Mouse (Mus musculus): ENCODE data around the gene Sp6. TPM values are rescaled to one million over a fixed set of nuclear protein-coding genes. Genes with fewer than 3 reads are reported as not detected.
A peak's percentile ranks its signal among the peaks of the same experiment; 100 is the strongest.

Sp6 gene
- total RNA-seq, 1 experiment: 5.0 TPM

DNA sequence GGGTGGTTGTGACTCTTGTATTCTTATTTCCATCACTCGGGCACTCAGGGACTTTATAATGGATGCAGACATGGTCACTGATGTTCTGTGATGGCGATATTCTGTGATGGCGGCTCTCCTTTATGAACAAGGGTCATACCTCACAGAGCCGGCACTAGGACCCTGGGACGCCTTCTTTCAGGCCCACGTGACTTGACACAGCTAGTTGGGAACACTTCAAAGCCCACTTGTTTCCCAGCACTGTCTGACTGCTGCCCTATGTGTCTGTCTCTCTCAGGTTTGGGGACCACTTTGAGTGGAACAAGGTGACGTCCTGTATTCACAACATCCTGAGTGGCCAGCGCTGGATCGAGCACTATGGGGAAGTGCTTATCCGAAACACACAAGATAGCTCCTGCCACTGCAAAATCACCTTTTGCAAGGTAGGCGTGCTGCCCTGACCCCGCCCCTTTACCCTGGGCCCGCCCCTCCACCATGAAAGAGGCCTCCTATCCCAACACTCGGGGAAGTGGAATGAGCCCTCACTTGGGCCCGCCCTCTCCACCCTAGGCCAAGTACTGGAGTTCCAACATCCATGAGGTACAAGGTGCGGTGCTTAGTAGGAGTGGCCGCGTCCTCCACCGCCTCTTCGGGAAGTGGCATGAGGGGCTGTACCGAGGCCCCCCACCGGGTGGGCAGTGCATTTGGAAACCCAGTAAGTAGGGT, 53.6 kb downstream of the Sp6 start:
- peaks cover 0 to 17% of the 10 kb centered on the region in 2 experiments; a peak in 1 of 4 replicates for H3K4me1 ChIP-seq (ENCODE audit: control insufficient read depth in 2 of 2, insufficient read depth in 2 of 2, low read length in 2 of 2, poor library complexity in 1 of 2)
- H3K9me3 ChIP-seq (ENCODE audit: control insufficient read depth, insufficient read depth, low read depth, low read length): no peaks in the 10 kb centered on the region
- no peak overlapping the region for H3K27ac ChIP-seq (ENCODE audit: insufficient read depth, low read depth, low read length, poor library complexity, severe bottlenecking)
- H3K36me3 ChIP-seq (ENCODE audit: control insufficient read depth, insufficient read depth, low read length, poor library complexity, severe bottlenecking): peaks cover 8% of the 10 kb centered on the region; the same call in 1 of the 2 replicates
- in situ Hi-C loops (cut with MboI; ENCODE audit: low sequenced_read_pairs in 2 of 2, unreplicated experiment in 2 of 2): no loop called here
- TF ChIP-seq CHD2 (IDR thresholded peaks at IDR 0.05; ENCODE audit: low read depth, low read length): no peak
- TF ChIP-seq HCFC1 (IDR thresholded peaks at IDR 0.05; ENCODE audit: borderline replicate concordance, insufficient read depth, low read length): 0 out of 2 replicates have a peak, but pooled peaks have one; percentile 42
- no peak for TF ChIP-seq ZC3H11A (IDR thresholded peaks at IDR 0.05; ENCODE audit: borderline replicate concordance, low read depth, low read length)
- no peak for TF ChIP-seq MAFK (IDR thresholded peaks at IDR 0.05; ENCODE audit: insufficient read depth, low read depth, low read length)
- DNase-seq (ENCODE audit: low read depth, low spot score): peak; percentile 88
- H3K4me3 ChIP-seq (ENCODE audit: insufficient read depth in 1 of 2, low read depth in 1 of 2, low read length in 2 of 2, poor library complexity in 1 of 2, severe bottlenecking in 1 of 2): peak overlapping the region; percentile 63 to 64
- peak overlapping the region; percentile 48 for H3K9ac ChIP-seq (ENCODE audit: insufficient read depth, low read depth, low read length, poor library complexity, severe bottlenecking)

DNA sequence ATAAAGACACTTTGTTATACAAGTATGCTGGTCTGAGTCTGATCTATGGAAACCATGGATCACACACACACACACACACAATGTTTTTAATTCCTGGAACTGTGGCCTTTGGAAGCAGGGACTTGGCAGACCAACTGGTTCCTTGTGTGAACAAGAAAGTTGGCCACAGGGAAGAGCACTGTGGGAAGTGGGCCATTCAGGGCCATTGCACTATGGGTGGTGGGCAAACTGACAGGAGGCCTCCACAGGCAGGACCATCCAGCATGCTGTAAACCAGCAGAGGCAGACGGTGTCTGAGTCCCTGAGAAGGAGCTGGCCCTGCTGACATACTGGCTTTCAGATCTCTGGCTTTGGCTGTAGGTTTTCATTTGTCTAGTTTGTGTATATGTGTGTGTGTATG, 56.1 kb downstream of the Sp6 start:
- Histone ChIP-seq H3K36me3 (ENCODE audit: control insufficient read depth, insufficient read depth, low read length, poor library complexity, severe bottlenecking) (peaks cover 8% of the 10 kb centered on the region; the same call in 1 of the 2 replicates), H3K4me1 (ENCODE audit: control insufficient read depth in 2 of 2, insufficient read depth in 2 of 2, low read length in 2 of 2, poor library complexity in 1 of 2) (peaks cover 0 to 17% of the 10 kb centered on the region in 2 experiments; a peak in 1 of 4 replicates), H3K27ac (ENCODE audit: insufficient read depth, low read depth, low read length, poor library complexity, severe bottlenecking) (no peak overlapping the region), H3K9ac (ENCODE audit: insufficient read depth, low read depth, low read length, poor library complexity, severe bottlenecking) (no peak overlapping the region), H3K4me3 (ENCODE audit: insufficient read depth in 1 of 2, low read depth in 1 of 2, low read length in 2 of 2, poor library complexity in 1 of 2, severe bottlenecking in 1 of 2) (no peak overlapping the region), H3K9me3 (ENCODE audit: control insufficient read depth, insufficient read depth, low read depth, low read length) (no peaks in the 10 kb centered on the region)
- no peak for DNase-seq (ENCODE audit: low read depth, low spot score)
- in situ Hi-C loops (cut with MboI; ENCODE audit: low sequenced_read_pairs in 2 of 2, unreplicated experiment in 2 of 2): no loop called here
- TF ChIP-seq ZNF384 (IDR thresholded peaks at IDR 0.05; ENCODE audit: low read depth, low read length): no peak
- TF ChIP-seq CHD2 (IDR thresholded peaks at IDR 0.05; ENCODE audit: low read depth, low read length): no peak
- TF ChIP-seq MAFK (IDR thresholded peaks at IDR 0.05; ENCODE audit: insufficient read depth, low read depth, low read length): no peak
- TF ChIP-seq HCFC1 (IDR thresholded peaks at IDR 0.05; ENCODE audit: borderline replicate concordance, insufficient read depth, low read length): no peak
- no peak for TF ChIP-seq ZC3H11A (IDR thresholded peaks at IDR 0.05; ENCODE audit: borderline replicate concordance, low read depth, low read length)

DNA sequence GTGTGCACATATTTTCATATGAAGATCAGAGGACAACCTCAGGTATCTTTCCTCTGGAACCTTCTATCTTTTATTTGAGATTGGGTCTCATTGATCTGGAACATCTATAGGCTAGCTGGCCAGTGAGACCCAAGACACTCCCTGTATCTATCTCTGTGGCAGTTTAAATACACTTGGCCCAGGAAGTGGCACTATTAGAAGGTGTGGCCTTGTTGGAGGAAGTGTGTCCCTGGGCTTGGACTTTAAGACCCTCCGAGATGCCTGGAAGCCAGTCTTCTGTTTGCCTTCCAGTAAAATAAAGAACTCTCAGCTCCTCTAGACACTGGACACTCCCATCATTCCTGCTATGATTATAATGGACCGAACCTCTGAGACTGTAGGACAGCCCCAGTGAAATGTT, 56.6 kb downstream of the Sp6 start:
- in situ Hi-C loops (cut with MboI; ENCODE audit: low sequenced_read_pairs in 2 of 2, unreplicated experiment in 2 of 2): no loop called here
- TF ChIP-seq HCFC1 (IDR thresholded peaks at IDR 0.05; ENCODE audit: borderline replicate concordance, insufficient read depth, low read length) (no peak), CHD2 (IDR thresholded peaks at IDR 0.05; ENCODE audit: low read depth, low read length) (no peak), MAFK (IDR thresholded peaks at IDR 0.05; ENCODE audit: insufficient read depth, low read depth, low read length) (no peak), ZC3H11A (IDR thresholded peaks at IDR 0.05; ENCODE audit: borderline replicate concordance, low read depth, low read length) (no peak), ZNF384 (IDR thresholded peaks at IDR 0.05; ENCODE audit: low read depth, low read length) (no peak)
- H3K9ac ChIP-seq (ENCODE audit: insufficient read depth, low read depth, low read length, poor library complexity, severe bottlenecking): no peak overlapping the region
- H3K9me3 ChIP-seq (ENCODE audit: control insufficient read depth, insufficient read depth, low read depth, low read length): no peaks in the 10 kb centered on the region
- no peak overlapping the region for H3K27ac ChIP-seq (ENCODE audit: insufficient read depth, low read depth, low read length, poor library complexity, severe bottlenecking)
- H3K4me1 ChIP-seq (ENCODE audit: control insufficient read depth in 2 of 2, insufficient read depth in 2 of 2, low read length in 2 of 2, poor library complexity in 1 of 2): peaks cover 0 to 17% of the 10 kb centered on the region in 2 experiments; a peak in 1 of 4 replicates
- H3K4me3 ChIP-seq (ENCODE audit: insufficient read depth in 1 of 2, low read depth in 1 of 2, low read length in 2 of 2, poor library complexity in 1 of 2, severe bottlenecking in 1 of 2): no peak overlapping the region
- H3K36me3 ChIP-seq (ENCODE audit: control insufficient read depth, insufficient read depth, low read length, poor library complexity, severe bottlenecking): peaks cover 8% of the 10 kb centered on the region; the same call in 1 of the 2 replicates
- DNase-seq (ENCODE audit: low read depth, low spot score): no peak

DNA sequence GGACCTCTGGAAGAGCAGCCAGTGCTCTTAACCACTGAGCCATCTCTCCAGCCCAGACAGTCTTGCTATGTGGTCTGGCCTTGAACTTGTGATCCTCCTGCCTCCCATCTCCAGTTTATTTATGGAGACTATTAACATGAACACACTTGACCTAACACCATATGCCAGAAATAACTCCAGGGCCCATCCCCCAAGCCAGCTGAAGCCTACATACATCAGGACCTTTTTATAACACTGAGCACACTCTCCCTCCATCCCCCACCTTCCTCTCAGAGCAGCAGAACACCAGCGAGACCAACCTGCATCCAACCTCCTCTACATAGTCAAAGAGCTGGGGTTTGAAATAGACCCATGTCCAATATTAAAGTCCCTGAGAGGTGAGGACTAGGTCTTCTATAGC, 57.9 kb downstream of the Sp6 start:
- no peaks in the 10 kb centered on the region for H3K9me3 ChIP-seq (ENCODE audit: control insufficient read depth, insufficient read depth, low read depth, low read length)
- no peak overlapping the region for H3K4me3 ChIP-seq (ENCODE audit: insufficient read depth in 1 of 2, low read depth in 1 of 2, low read length in 2 of 2, poor library complexity in 1 of 2, severe bottlenecking in 1 of 2)
- H3K36me3 ChIP-seq (ENCODE audit: control insufficient read depth, insufficient read depth, low read length, poor library complexity, severe bottlenecking): peaks cover 8% of the 10 kb centered on the region; the same call in 1 of the 2 replicates
- no peak for DNase-seq (ENCODE audit: low read depth, low spot score)
- TF ChIP-seq HCFC1 (IDR thresholded peaks at IDR 0.05; ENCODE audit: borderline replicate concordance, insufficient read depth, low read length) (no peak), MAFK (IDR thresholded peaks at IDR 0.05; ENCODE audit: insufficient read depth, low read depth, low read length) (no peak), ZNF384 (IDR thresholded peaks at IDR 0.05; ENCODE audit: low read depth, low read length) (no peak), CHD2 (IDR thresholded peaks at IDR 0.05; ENCODE audit: low read depth, low read length) (no peak), ZC3H11A (IDR thresholded peaks at IDR 0.05; ENCODE audit: borderline replicate concordance, low read depth, low read length) (no peak)
- H3K9ac ChIP-seq (ENCODE audit: insufficient read depth, low read depth, low read length, poor library complexity, severe bottlenecking): no peak overlapping the region
- H3K4me1 ChIP-seq (ENCODE audit: control insufficient read depth in 2 of 2, insufficient read depth in 2 of 2, low read length in 2 of 2, poor library complexity in 1 of 2): peaks cover 0 to 9% of the 10 kb centered on the region in 2 experiments; a peak in 1 of 4 replicates
- no peak overlapping the region for H3K27ac ChIP-seq (ENCODE audit: insufficient read depth, low read depth, low read length, poor library complexity, severe bottlenecking)
- in situ Hi-C loops (cut with MboI; ENCODE audit: low sequenced_read_pairs in 2 of 2, unreplicated experiment in 2 of 2): no loop called here
